Mouse (Mus musculus) intestine, embryonic 15.5 days (tissue): ENCODE results near the gene Mettl27. TPM values are rescaled to one million over a fixed set of nuclear protein-coding genes. Genes with fewer than 3 reads are reported as not detected.
A peak's percentile ranks its signal among the peaks of the same experiment; 100 is the strongest.
"Not testable (repeated sequence)": the region's sequence is repeated elsewhere in the genome, so short reads cannot be mapped to it uniquely, and the experiment has no call there.

ENCODE experiments used
- ATAC-seq: fragments of 200-750 bp; cut with Nextera tagmentation; 2 replicates; pipeline ENCODE4 v1.8.0; 2017; ENCODE audit warnings: moderate TSS enrichment, moderate library complexity
- H3K27ac ChIP-seq: fragments of 300-500 bp; sonication (generic); 2 replicates; pipeline ENCODE4 v1.5.1; 2015; ENCODE audit warnings: mild to moderate bottlenecking, inconsistent platforms
- H3K27me3 ChIP-seq: fragments of 300-500 bp; sonication (generic); replicated peaks from 2 replicates; pipeline ENCODE4 v1.6.1; 2015; ENCODE audit warnings: inconsistent platforms
- H3K36me3 ChIP-seq: fragments of 300-500 bp; sonication (generic); 2 replicates; pipeline ENCODE4 v1.6.1; 2015; ENCODE audit warnings: inconsistent platforms
- H3K4me1 ChIP-seq: fragments of 300-500 bp; sonication (generic); replicated peaks from 2 replicates; pipeline ENCODE4 v1.6.1; 2015; ENCODE audit warnings: inconsistent platforms
- H3K4me2 ChIP-seq: fragments of 300-500 bp; sonication (generic); replicated peaks from 2 replicates; pipeline ENCODE4 v1.6.1; 2015; ENCODE audit warnings: mild to moderate bottlenecking, inconsistent platforms
- H3K4me3 ChIP-seq: fragments of 300-500 bp; sonication (generic); replicated peaks from 2 replicates; pipeline ENCODE4 v1.5.1; 2015; ENCODE audit warnings: inconsistent platforms
- H3K9ac ChIP-seq: fragments of 300-500 bp; sonication (generic); 2 replicates; pipeline ENCODE4 v1.6.1; 2015; ENCODE audit warnings: inconsistent platforms
- H3K9me3 ChIP-seq: fragments of 300-500 bp; sonication (generic); 2 replicates; pipeline ENCODE4 v1.6.1; 2016; ENCODE audit warnings: inconsistent platforms
- WGBS: fragments of 180-500 bp; shearing (Covaris S2); methylation state at CpG from one replicate; pipeline ENCODE4 v1.1.7; 2015; 5-methylcytosine and 5-hydroxymethylcytosine counted together
- polyA plus RNA-seq: library from polyadenylated mRNA; unstranded; fragments of >200 nt; fragmentation: Nextera tagmentation; extraction: Ambion mirVana; gene quantifications from 2 replicates; pipeline ENCODE4 v1.2.1, GENCODE M21; 2015

Mettl27 gene
- polyA plus RNA-seq, 1 experiment from 2014 or later = 18.5 TPM

GRCm38 (mm10) chr5:134963546-134963945 lies 31.4 kb downstream of the Mettl27 start:
- no peak for ATAC-seq
- Histone ChIP-seq H3K36me3 (no peaks in the 10 kb centered on the region), H3K4me1 (peaks cover 9% of the 10 kb centered on the region; the same call in 1 of the 2 replicates), H3K9me3 (no peaks in the 10 kb centered on the region), H3K9ac (no peak overlapping the region), H3K4me2 (no peak overlapping the region), H3K4me3 (no peak overlapping the region), H3K27me3 (no peaks in the 10 kb centered on the region), H3K27ac (no peak overlapping the region)
- 31% methylated on average over 5 of the region's 5 CpGs for WGBS

GRCm38 (mm10) chr5:134964655-134965054 lies 32.5 kb downstream of the Mettl27 start:
- H3K4me3 ChIP-seq, H3K27me3 ChIP-seq, ATAC-seq, H3K4me1 ChIP-seq, H3K4me2 ChIP-seq, H3K27ac ChIP-seq, H3K36me3 ChIP-seq, H3K9ac ChIP-seq, H3K9me3 ChIP-seq: not testable (repeated sequence)

- H3K9ac ChIP-seq = peak overlapping the region; percentile 32
Measured at GRCm38 (mm10) chr5:134965473-134965851, 33.3 kb downstream of the Mettl27 start.

GRCm38 (mm10) chr5:134965852-134966821 lies 34.0 kb downstream of the Mettl27 start:
- 4% methylated on average over 33 of the region's 33 CpGs for WGBS

More at GRCm38 (mm10) chr5:134965473-134965851, 33.3 kb downstream of the Mettl27 start:
- H3K27ac ChIP-seq = peak overlapping the region; percentile 77
- peaks cover 9% of the 10 kb centered on the region; the same call in 1 of the 2 replicates for H3K4me1 ChIP-seq
- H3K4me2 ChIP-seq = peak overlapping the region; percentile 68
- H3K27me3 ChIP-seq = no peaks in the 10 kb centered on the region
- no peaks in the 10 kb centered on the region for H3K9me3 ChIP-seq
- WGBS = 7% methylated on average over 10 of the region's 10 CpGs
- no peak for ATAC-seq
- H3K4me3 ChIP-seq = peak overlapping the region; percentile 31; the same call in 1 of the 2 replicates
- H3K36me3 ChIP-seq = no peaks in the 10 kb centered on the region

GRCm38 (mm10) chr5:134967164-134967944 lies 35.2 kb downstream of the Mettl27 start:
- Histone ChIP-seq H3K36me3 (no peaks in the 10 kb centered on the region), H3K27ac (peak overlapping the region; percentile 92), H3K4me2 (peak overlapping the region; percentile 68; the same call in 1 of the 2 replicates), H3K27me3 (no peaks in the 10 kb centered on the region), H3K9me3 (no peaks in the 10 kb centered on the region), H3K9ac (0 out of 2 replicates have a peak overlapping the region, but pooled peaks have one; percentile 17), H3K4me3 (no peak overlapping the region), H3K4me1 (peaks cover 9% of the 10 kb centered on the region; the same call in 1 of the 2 replicates)
- peak; percentile 44 for ATAC-seq
- WGBS = 51% methylated on average over 20 of the region's 20 CpGs

More at GRCm38 (mm10) chr5:134965852-134966821, 34.0 kb downstream of the Mettl27 start:
- Histone ChIP-seq H3K36me3 (no peaks in the 10 kb centered on the region), H3K4me3 (peak overlapping the region; percentile 31), H3K27ac (peak overlapping the region; percentile 92), H3K4me1 (peaks cover 9% of the 10 kb centered on the region; the same call in 1 of the 2 replicates), H3K27me3 (no peaks in the 10 kb centered on the region), H3K9ac (peak overlapping the region; percentile 32), H3K4me2 (peak overlapping the region; percentile 68), H3K9me3 (no peaks in the 10 kb centered on the region)
- peak; percentile 87 for ATAC-seq

- no peaks in the 10 kb centered on the region for H3K9me3 ChIP-seq
- H3K27ac ChIP-seq = no peak overlapping the region
- H3K36me3 ChIP-seq = no peaks in the 10 kb centered on the region
- H3K4me2 ChIP-seq = no peak overlapping the region
- no peak for ATAC-seq
- H3K4me1 ChIP-seq = 0 out of 2 replicates have a peak, but pooled peaks cover 12% of the 10 kb centered on the region
- no peak overlapping the region for H3K4me3 ChIP-seq
- no peaks in the 10 kb centered on the region for H3K27me3 ChIP-seq
- 52% methylated on average over 8 of the region's 8 CpGs for WGBS
- no peak overlapping the region for H3K9ac ChIP-seq
Measured at GRCm38 (mm10) chr5:134970671-134971070, 38.5 kb downstream of the Mettl27 start.

- Histone ChIP-seq H3K9me3 (no peaks in the 10 kb centered on the region), H3K4me2 (no peak overlapping the region), H3K27ac (no peak overlapping the region), H3K27me3 (no peaks in the 10 kb centered on the region), H3K36me3 (no peaks in the 10 kb centered on the region), H3K4me1 (0 out of 2 replicates have a peak, but pooled peaks cover 7% of the 10 kb centered on the region), H3K9ac (no peak overlapping the region), H3K4me3 (no peak overlapping the region)
- no peak for ATAC-seq
Measured at GRCm38 (mm10) chr5:134973081-134973480, 40.9 kb downstream of the Mettl27 start.

- ATAC-seq = no peak
- Histone ChIP-seq H3K27ac (no peak overlapping the region), H3K27me3 (no peaks in the 10 kb centered on the region), H3K4me3 (no peak overlapping the region), H3K9me3 (no peaks in the 10 kb centered on the region), H3K4me2 (no peak overlapping the region), H3K9ac (no peak overlapping the region), H3K4me1 (0 out of 2 replicates have a peak, but pooled peaks cover 7% of the 10 kb centered on the region), H3K36me3 (no peaks in the 10 kb centered on the region)
- WGBS = 84% methylated on average over 7 of the region's 7 CpGs
Measured at GRCm38 (mm10) chr5:134973526-134973925, 41.4 kb downstream of the Mettl27 start.

GRCm38 (mm10) chr5:134974294-134974693 lies 42.1 kb downstream of the Mettl27 start:
- Histone ChIP-seq H3K4me1 (0 out of 2 replicates have a peak, but pooled peaks cover 7% of the 10 kb centered on the region), H3K9ac (no peak overlapping the region), H3K27me3 (no peaks in the 10 kb centered on the region), H3K27ac (peak overlapping the region; percentile 44; the same call in 1 of the 2 replicates), H3K4me2 (no peak overlapping the region), H3K9me3 (no peaks in the 10 kb centered on the region), H3K36me3 (no peaks in the 10 kb centered on the region), H3K4me3 (no peak overlapping the region)
- 13% methylated on average over 7 of the region's 7 CpGs for WGBS
- peak; percentile 52; the same call in 1 of the 2 replicates for ATAC-seq

- Histone ChIP-seq H3K27me3 (no peaks in the 10 kb centered on the region), H3K9me3 (no peaks in the 10 kb centered on the region), H3K9ac (no peak overlapping the region), H3K36me3 (no peaks in the 10 kb centered on the region), H3K4me3 (no peak overlapping the region), H3K4me2 (no peak overlapping the region), H3K27ac (no peak overlapping the region), H3K4me1 (0 out of 2 replicates have a peak, but pooled peaks cover 7% of the 10 kb centered on the region)
- no peak for ATAC-seq
- 39% methylated on average over 2 of the region's 2 CpGs for WGBS
Measured at GRCm38 (mm10) chr5:134974921-134975320, 42.8 kb downstream of the Mettl27 start.

GRCm38 (mm10) chr5:134976164-134976563 lies 44.0 kb downstream of the Mettl27 start:
- Histone ChIP-seq H3K4me3 (no peak overlapping the region), H3K36me3 (no peaks in the 10 kb centered on the region), H3K4me1 (0 out of 2 replicates have a peak, but pooled peaks cover 7% of the 10 kb centered on the region), H3K9me3 (no peaks in the 10 kb centered on the region), H3K9ac (no peak overlapping the region), H3K4me2 (no peak overlapping the region), H3K27me3 (no peaks in the 10 kb centered on the region), H3K27ac (no peak overlapping the region)
- 81% methylated on average over 2 of the region's 2 CpGs for WGBS
- 0 out of 2 replicates have a peak, but pooled peaks have one; percentile 34 for ATAC-seq
